Mouse (Mus musculus) myocyte (in vitro differentiated cells): Measurements from ENCODE around the gene Ascc1. TPM values are rescaled to one million over a fixed set of nuclear protein-coding genes. Genes with fewer than 3 reads are reported as not detected.

Experiments used
- H3K27me3 ChIP-seq: one replicate; pipeline ENCODE4 v1.6.1; 2011; ENCODE audit not compliant: control insufficient read depth, insufficient read depth, insufficient read length
- H3K36me3 ChIP-seq: one replicate; pipeline ENCODE4 v1.6.1; 2011; ENCODE audit not compliant: control insufficient read depth, insufficient read depth
- H3K4me2 ChIP-seq: one replicate; pipeline ENCODE4 v1.6.1; 2011; ENCODE audit warnings: low read depth, control low read depth
- H3K4me3 ChIP-seq: one replicate; pipeline ENCODE4 v1.5.1; 2011; ENCODE audit warnings: mild to moderate bottlenecking, control low read depth, moderate library complexity
- H3K79me2 ChIP-seq: one replicate; pipeline ENCODE4 v1.6.1; 2011; ENCODE audit not compliant: control insufficient read depth, insufficient read depth
- H3ac ChIP-seq: one replicate; pipeline ENCODE4 v1.6.1; 2011; ENCODE audit not compliant: control insufficient read depth, insufficient read length
- CEBPB ChIP-seq: IDR thresholded peaks from 2 replicates; pipeline ENCODE4 v1.6.1; 2011; ENCODE audit warnings: mild to moderate bottlenecking, moderate library complexity; ENCODE audit not compliant: poor library complexity, insufficient read depth, severe bottlenecking
- E2F4 ChIP-seq: IDR thresholded peaks from one replicate; pipeline ENCODE4 v1.6.1; 2011; ENCODE audit warnings: mild to moderate bottlenecking, control low read depth, moderate library complexity; ENCODE audit not compliant: insufficient read depth
- MAX ChIP-seq: IDR thresholded peaks from one replicate; pipeline ENCODE4 v1.6.1; 2011; ENCODE audit warnings: low read depth, mild to moderate bottlenecking, control low read depth
- MYOD1 ChIP-seq, 3 experiments: IDR thresholded peaks; one replicate each; pipeline ENCODE4 v1.6.1; 2011; ENCODE audit warnings: control low read depth in 2 of 3, low read depth in 2 of 3, mild to moderate bottlenecking in 2 of 3, moderate library complexity in 1 of 3; ENCODE audit not compliant: insufficient read length in 2 of 3, control insufficient read depth in 1 of 3
- MYOG ChIP-seq, 3 experiments: IDR thresholded peaks; one replicate each; pipeline ENCODE4 v1.6.1; 2011; ENCODE audit warnings: control low read depth in 2 of 3, low read depth in 2 of 3, mild to moderate bottlenecking in 2 of 3; ENCODE audit not compliant: insufficient read length in 2 of 3, control insufficient read depth in 1 of 3, insufficient read depth in 1 of 3
- POLR2A ChIP-seq: IDR thresholded peaks from one replicate; pipeline ENCODE4 v1.6.1; 2011; ENCODE audit warnings: low read depth, mild to moderate bottlenecking, control low read depth, moderate library complexity; ENCODE audit not compliant: insufficient read length
- POLR2AphosphoS2 ChIP-seq: IDR thresholded peaks from one replicate; pipeline ENCODE4 v1.6.1; 2011; ENCODE audit warnings: low read depth, control low read depth; ENCODE audit not compliant: insufficient read length
- REST ChIP-seq: IDR thresholded peaks from one replicate; pipeline ENCODE4 v1.6.1; 2011; ENCODE audit warnings: mild to moderate bottlenecking, control low read depth, moderate library complexity; ENCODE audit not compliant: insufficient read depth, insufficient read length
- SRF ChIP-seq: IDR thresholded peaks from one replicate; pipeline ENCODE4 v1.6.1; 2011; ENCODE audit warnings: low read depth; ENCODE audit not compliant: control insufficient read depth, insufficient read length
- TCF12 ChIP-seq: IDR thresholded peaks from one replicate; pipeline ENCODE4 v1.6.1; 2011; ENCODE audit warnings: mild to moderate bottlenecking, control low read depth; ENCODE audit not compliant: poor library complexity, insufficient read depth, severe bottlenecking
- TCF3 ChIP-seq: IDR thresholded peaks from one replicate; pipeline ENCODE4 v1.6.1; 2011; ENCODE audit warnings: low read depth, control low read depth; ENCODE audit not compliant: insufficient read length
- USF1 ChIP-seq: IDR thresholded peaks from one replicate; pipeline ENCODE4 v1.6.1; 2011; ENCODE audit warnings: low read depth, mild to moderate bottlenecking, control low read depth, moderate library complexity
- polyA plus RNA-seq: library from polyadenylated mRNA; unstranded; fragments of >200 nt; fragmentation: generic; extraction: Trizol; gene quantifications from one replicate; pipeline ENCODE4 v1.2.1, GENCODE M21; 2012; ENCODE audit warnings: missing spikeins

The Ascc1 gene
- polyA plus RNA-seq, 1 experiment: 36.7 TPM

GRCm38 (mm10) chr10:60019299-60019698, 16.7 kb downstream of the Ascc1 start:
- Histone ChIP-seq H3K4me2 (no peak overlapping the region), H3K79me2 (no peaks in the 10 kb centered on the region), H3ac (no peak overlapping the region), H3K36me3 (peaks cover 8% of the 10 kb centered on the region), H3K27me3 (no peaks in the 10 kb centered on the region), H3K4me3 (no peak overlapping the region)
- no peak for TF ChIP-seq E2F4
- no peak for TF ChIP-seq POLR2A
- no peak for TF ChIP-seq TCF12
- no peak for TF ChIP-seq USF1

GRCm38 (mm10) chr10:60023751-60024150, 21.1 kb downstream of the Ascc1 start:
- Histone ChIP-seq H3K4me2 (no peak overlapping the region), H3K79me2 (no peaks in the 10 kb centered on the region), H3ac (no peak overlapping the region), H3K36me3 (no peaks in the 10 kb centered on the region), H3K27me3 (no peaks in the 10 kb centered on the region), H3K4me3 (no peak overlapping the region)
- no peak for TF ChIP-seq MYOD1 (IDR thresholded peaks at IDR 0.05; ENCODE audit: control insufficient read depth in 1 of 3, insufficient read length in 2 of 3, low read depth in 2 of 3)
- no peak for TF ChIP-seq MAX
- no peak for TF ChIP-seq POLR2AphosphoS2
- TF ChIP-seq USF1: no peak
- TF ChIP-seq TCF12: no peak
- TF ChIP-seq TCF3: no peak
- TF ChIP-seq REST: no peak

GRCm38 (mm10) chr10:60026759-60027395, 24.3 kb downstream of the Ascc1 start:
- TF ChIP-seq POLR2AphosphoS2: no peak
- no peak for TF ChIP-seq MYOG (IDR thresholded peaks at IDR 0.05; ENCODE audit: control insufficient read depth in 1 of 3, insufficient read depth in 1 of 3, insufficient read length in 2 of 3, low read depth in 2 of 3)
- no peak for TF ChIP-seq MYOD1 (IDR thresholded peaks at IDR 0.05; ENCODE audit: control insufficient read depth in 1 of 3, insufficient read length in 2 of 3, low read depth in 2 of 3)
- TF ChIP-seq USF1: no peak
- TF ChIP-seq CEBPB: no peak
- TF ChIP-seq POLR2A: no peak
- no peak for TF ChIP-seq MAX
- no peak for TF ChIP-seq TCF3
- TF ChIP-seq SRF: no peak
- no peak for TF ChIP-seq TCF12
- TF ChIP-seq E2F4: no peak
- no peak for TF ChIP-seq REST
- no peak overlapping the region for H3K4me3 ChIP-seq
- H3ac ChIP-seq: no peak overlapping the region
- H3K79me2 ChIP-seq: no peaks in the 10 kb centered on the region
- H3K4me2 ChIP-seq: no peak overlapping the region
- no peaks in the 10 kb centered on the region for H3K27me3 ChIP-seq
- H3K36me3 ChIP-seq: no peaks in the 10 kb centered on the region

GRCm38 (mm10) chr10:60027619-60028084, 25.0 kb downstream of the Ascc1 start:
- no peak overlapping the region for H3K4me2 ChIP-seq
- H3ac ChIP-seq: no peak overlapping the region
- no peaks in the 10 kb centered on the region for H3K27me3 ChIP-seq
- no peak for TF ChIP-seq SRF
- no peak for TF ChIP-seq USF1
- TF ChIP-seq CEBPB: no peak
- no peak for TF ChIP-seq REST
- TF ChIP-seq MYOD1 (IDR thresholded peaks at IDR 0.05; ENCODE audit: control insufficient read depth in 1 of 3, insufficient read length in 2 of 3, low read depth in 2 of 3): no peak
- TF ChIP-seq TCF3: no peak
- no peak for TF ChIP-seq MAX
- TF ChIP-seq MYOG (IDR thresholded peaks at IDR 0.05; ENCODE audit: control insufficient read depth in 1 of 3, insufficient read depth in 1 of 3, insufficient read length in 2 of 3, low read depth in 2 of 3): no peak
- TF ChIP-seq E2F4: no peak
- no peak for TF ChIP-seq POLR2AphosphoS2
- TF ChIP-seq POLR2A: no peak
- TF ChIP-seq TCF12: no peak
- no peaks in the 10 kb centered on the region for H3K36me3 ChIP-seq
- H3K79me2 ChIP-seq: no peaks in the 10 kb centered on the region
- no peak overlapping the region for H3K4me3 ChIP-seq

- no peak overlapping the region for H3K4me3 ChIP-seq
- no peak for TF ChIP-seq TCF12
- TF ChIP-seq MAX: no peak
- no peak for TF ChIP-seq POLR2A
- no peak for TF ChIP-seq CEBPB
- no peak for TF ChIP-seq REST
- no peak for TF ChIP-seq E2F4
- no peak for TF ChIP-seq POLR2AphosphoS2
- no peak for TF ChIP-seq MYOD1 (IDR thresholded peaks at IDR 0.05; ENCODE audit: control insufficient read depth in 1 of 3, insufficient read length in 2 of 3, low read depth in 2 of 3)
- TF ChIP-seq SRF: no peak
- TF ChIP-seq MYOG (IDR thresholded peaks at IDR 0.05; ENCODE audit: control insufficient read depth in 1 of 3, insufficient read depth in 1 of 3, insufficient read length in 2 of 3, low read depth in 2 of 3): no peak
- no peak for TF ChIP-seq TCF3
Measured at GRCm38 (mm10) chr10:60028181-60028580, 25.6 kb downstream of the Ascc1 start.

More at GRCm38 (mm10) chr10:60028181-60028580, 25.6 kb downstream of the Ascc1 start:
- no peaks in the 10 kb centered on the region for H3K27me3 ChIP-seq
- no peaks in the 10 kb centered on the region for H3K36me3 ChIP-seq
- H3K79me2 ChIP-seq: no peaks in the 10 kb centered on the region
- H3ac ChIP-seq: no peak overlapping the region
- H3K4me2 ChIP-seq: no peak overlapping the region
